Comparison of ENCODE assay signal across 21 mouse cellular contexts in the genomic region with DNA sequence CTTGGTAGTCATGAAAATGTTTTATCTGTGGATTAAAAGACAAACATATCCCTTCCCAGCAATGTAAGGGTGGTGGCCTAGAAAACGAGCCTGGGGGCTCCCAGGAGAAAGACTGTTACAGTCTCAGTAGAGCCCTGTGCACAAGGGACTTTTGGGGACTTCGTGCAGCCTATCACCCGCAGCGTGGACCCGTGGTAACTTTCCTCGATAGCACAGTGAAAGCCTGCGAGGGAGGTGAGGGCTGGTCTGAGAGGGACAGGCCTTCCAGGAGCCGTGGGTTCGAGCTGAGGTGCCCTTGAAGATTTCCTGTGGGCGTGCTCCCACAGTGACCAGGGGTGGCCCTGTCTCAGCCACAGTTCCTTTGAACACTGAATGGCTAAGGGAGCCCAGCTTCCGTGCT. TPM values are rescaled to one million over a fixed set of nuclear protein-coding genes. Genes with fewer than 3 reads are reported as not detected.
"Had no signal": no experiment of that assay in that cellular context is flagged by ENCODE, and none has a peak within 500 bp of the region (broad histone marks: within the 10 kb centered on the region; RNA-seq: fewer than 3 reads in every experiment).

No protein-coding gene starts in this region.

- DNase-seq: liver, postnatal 0 days; lung, adult 2 months; lung, postnatal 14 days; lung, postnatal 36 days; right cerebral cortex, postnatal 14 days; thymus, adult 18-20 months; thymus, postnatal 14 days; thymus, postnatal 36 days had no signal

- H3K9me3 ChIP-seq: liver, embryonic 15.5 days; lung, embryonic 15.5 days; midbrain, embryonic 12.5 days; midbrain, embryonic 15.5 days; neural tube, embryonic 12.5 days; stomach, embryonic 15.5 days had no signal

- H3K4me3 ChIP-seq: liver, embryonic 15.5 days; lung, embryonic 15.5 days; midbrain, embryonic 12.5 days; midbrain, embryonic 15.5 days; neural tube, embryonic 12.5 days; stomach, embryonic 15.5 days had no signal

- H3K4me2 ChIP-seq: liver, embryonic 15.5 days; lung, embryonic 15.5 days; midbrain, embryonic 12.5 days; midbrain, embryonic 15.5 days; neural tube, embryonic 12.5 days; stomach, embryonic 15.5 days had no signal

- H3K4me1 ChIP-seq: liver, embryonic 15.5 days; stomach, embryonic 15.5 days had no signal

- H3K9ac ChIP-seq: liver, embryonic 15.5 days; liver, postnatal 0 days; lung, embryonic 15.5 days; midbrain, embryonic 12.5 days; midbrain, embryonic 15.5 days; neural tube, embryonic 12.5 days; stomach, embryonic 15.5 days had no signal

- ATAC-seq: liver, postnatal 0 days; midbrain, embryonic 15.5 days had no signal

- H3K36me3 ChIP-seq: liver, embryonic 15.5 days; lung, embryonic 15.5 days had no signal

- H3K27me3 ChIP-seq: liver, embryonic 15.5 days; lung, embryonic 15.5 days; megakaryocyte, embryonic 14.5 days; midbrain, embryonic 12.5 days; midbrain, embryonic 15.5 days; neural tube, embryonic 12.5 days; stomach, embryonic 15.5 days had no signal

- H3K27ac ChIP-seq: liver, embryonic 15.5 days; lung, embryonic 15.5 days; macrophage; midbrain, embryonic 12.5 days; midbrain, embryonic 15.5 days; neural tube, embryonic 12.5 days; stomach, embryonic 15.5 days had no signal

RNA-seq across cellular contexts. Expression of a gene that starts 17.5 kb away (rescaled TPM):
- total RNA-seq: megakaryocyte progenitor cell, adult 5-6 weeks; monocyte, adult 5-6 weeks; neutrophil, adult 5-6 weeks had no signal
- polyA plus RNA-seq: liver, embryonic 15.5 days; liver, postnatal 0 days; lung, postnatal 0 days; macrophage; thymus, postnatal 0 days had no signal
